Mouse (Mus musculus): Measurements from ENCODE around the gene Uhrf1bp1l.

DNA sequence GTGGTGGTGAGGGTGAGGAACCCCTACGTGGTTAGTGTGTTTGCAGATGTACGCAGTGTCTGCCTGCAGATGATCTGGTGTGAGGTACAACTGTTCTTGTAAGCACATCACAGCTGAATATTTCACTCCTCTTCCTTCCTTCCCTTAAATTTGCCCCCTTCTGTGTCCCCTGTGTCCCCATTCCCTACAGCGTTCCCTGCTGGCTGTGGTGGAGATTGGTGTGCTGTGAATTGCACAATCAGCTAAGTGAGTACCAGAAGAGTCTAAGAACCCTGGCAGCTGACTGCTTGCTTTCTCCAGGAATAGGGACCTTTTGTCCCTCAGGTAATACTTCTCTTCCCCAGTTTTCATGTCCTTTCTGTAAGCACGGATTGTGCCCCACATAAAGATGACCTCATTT lies 10.4 kb downstream of the Uhrf1bp1l start:
- no peak for TF ChIP-seq EP300 (IDR thresholded peaks at IDR 0.05)
- peak; percentile 41 for TF ChIP-seq CTCF (IDR thresholded peaks at IDR 0.05)
